Comparison of ENCODE assay signal across 9 mouse cellular contexts in genomic region chr7:73376101-73377001, GRCm38 (mm10). TPM values are rescaled to one million over a fixed set of nuclear protein-coding genes. Genes with fewer than 3 reads are reported as not detected.
DNase-seq lines count a peak whose midpoint lies in the region; ATAC-seq and TF ChIP-seq lines count a peak whose summit lies in the region.
"Had no signal": no experiment of that assay in that cellular context is flagged by ENCODE, and none has a peak within 500 bp of the region (broad histone marks: within the 10 kb centered on the region; RNA-seq: fewer than 3 reads in every experiment).

No protein-coding gene starts in this region.

- no peak for TF ChIP-seq POLR2A in cerebellum, adult 2 months (IDR thresholded peaks at IDR 0.05; ENCODE audit: borderline replicate concordance, insufficient read depth, low read length)

- H3K4me2 ChIP-seq in hindbrain, embryonic 14.5 days (replicated peaks), result peak overlapping the region; percentile 81
- peak overlapping the region; percentile 100 for H3K4me2 ChIP-seq in lung, embryonic 16.5 days (ENCODE audit: low read depth, low read length)

- under 1% methylated on average over 39 of the region's 39 CpGs for WGBS in cerebellum, adult 2 months
- WGBS in hindbrain, embryonic 14.5 days, result under 1% methylated on average over 39 of the region's 39 CpGs
- under 1% methylated on average over 39 of the region's 39 CpGs for WGBS in lung, embryonic 16.5 days

- peak overlapping the region; percentile 80 for H3K9ac ChIP-seq in hindbrain, embryonic 14.5 days
- peak overlapping the region; percentile 71 for H3K9ac ChIP-seq in lung, embryonic 16.5 days (ENCODE audit: low read length)

- H3K36me3 ChIP-seq in hindbrain, embryonic 14.5 days (replicated peaks; ENCODE audit: control insufficient read depth, insufficient read depth), result no peaks in the 10 kb centered on the region
- no peaks in the 10 kb centered on the region for H3K36me3 ChIP-seq in lung, embryonic 16.5 days (ENCODE audit: control insufficient read depth, insufficient read depth, low read length)

- no peaks in the 10 kb centered on the region for H3K9me3 ChIP-seq in hindbrain, embryonic 14.5 days (ENCODE audit: control insufficient read depth, low read length)
- H3K9me3 ChIP-seq in lung, embryonic 16.5 days (ENCODE audit: control insufficient read depth, low read length), result no peaks in the 10 kb centered on the region

- no peaks in the 10 kb centered on the region for H3K4me1 ChIP-seq in cerebellum, adult 2 months (ENCODE audit: control insufficient read depth, insufficient read depth, low read length)
- H3K4me1 ChIP-seq in hindbrain, embryonic 14.5 days (replicated peaks; ENCODE audit: control insufficient read depth, insufficient read depth, low read length), result peaks cover 42% of the 10 kb centered on the region
- H3K4me1 ChIP-seq in lung, embryonic 16.5 days (replicated peaks; ENCODE audit: control insufficient read depth, insufficient read depth, low read length), result peaks cover 19% of the 10 kb centered on the region

- H3K27ac ChIP-seq in cerebellum, adult 2 months (ENCODE audit: insufficient read depth, low read length), result peak overlapping the region; percentile 32; the same call in 1 of the 2 replicates
- peak overlapping the region; percentile 94 for H3K27ac ChIP-seq in hindbrain, embryonic 14.5 days
- H3K27ac ChIP-seq in lung, embryonic 16.5 days (ENCODE audit: low read length), result no peak overlapping the region

- ATAC-seq in frontal cortex, adult (ENCODE audit: low TSS enrichment), result peak; percentile 60
- peak; percentile 36; the same call in 1 of the 2 replicates for ATAC-seq in hindbrain, embryonic 14.5 days (ENCODE audit: low FRiP score)
- ATAC-seq in lung, embryonic 16.5 days (ENCODE audit: low read depth), result peak; percentile 36

- peak overlapping the region; percentile 67 for H3K4me3 ChIP-seq in cerebellum, adult 2 months (replicated peaks; ENCODE audit: insufficient read depth, low read depth, low read length)
- H3K4me3 ChIP-seq in hindbrain, embryonic 14.5 days (replicated peaks; ENCODE audit: low read length), result peak overlapping the region; percentile 73
- peak overlapping the region; percentile 64 for H3K4me3 ChIP-seq in lung, embryonic 16.5 days (ENCODE audit: low read length)

- DNase-seq in adrenal gland, adult (ENCODE audit: inconsistent age in 2 of 2, low spot score in 1 of 2), result peak; percentile 46 to 90
- no peak for DNase-seq in adrenal gland, postnatal 4 days (ENCODE audit: low spot score in 2 of 2)
- DNase-seq in cerebellum, adult 2 months, result peak; percentile 71 to 80
- peak; percentile 97 for DNase-seq in hindbrain, embryonic 14.5 days (ENCODE audit: low spot score)
- DNase-seq in layer of hippocampus, postnatal 14 days (ENCODE audit: low spot score in 2 of 2), result peak; percentile 68 to 93
- DNase-seq in right cerebral cortex, adult 2 months (ENCODE audit: low spot score in 2 of 2), result peak; percentile 87 to 89

- no peaks in the 10 kb centered on the region for H3K27me3 ChIP-seq in cerebellum, adult 2 months (ENCODE audit: control insufficient read depth, insufficient read depth, low read length)
- peaks cover 12% of the 10 kb centered on the region; the same call in 1 of the 2 replicates for H3K27me3 ChIP-seq in hindbrain, embryonic 14.5 days (ENCODE audit: control insufficient read depth, insufficient read depth, low read length)
- H3K27me3 ChIP-seq in lung, embryonic 16.5 days (ENCODE audit: control insufficient read depth, insufficient read depth, low read depth, low read length), result peaks cover 21% of the 10 kb centered on the region

- TF ChIP-seq CTCF in cerebellum, adult 2 months (IDR thresholded peaks at IDR 0.05; ENCODE audit: borderline replicate concordance, insufficient read depth, low read depth, low read length), result peak; percentile 43; the same call in 1 of the 2 replicates

RNA-seq across cellular contexts. Expression of gene Rgma, which starts 1.0 kb away (rescaled TPM):
- 10 to 100 TPM; 15.6 to 17.0 TPM for total RNA-seq in adrenal gland, postnatal 4 days (2021)
- polyA plus RNA-seq in cerebellum, adult 2 months (2012; rRNA removed), result 33.5 and 33.6 TPM in 2 replicates
- polyA plus RNA-seq in hindbrain, embryonic 14.5 days (2014; fragmentation: Nextera tagmentation; extraction: Ambion mirVana), result 46.3 and 46.7 TPM in 2 replicates
- total RNA-seq in layer of hippocampus, postnatal 14 days (2021), result 10 to 100 TPM; 60.2 to 66.3 TPM
- 10.1 and 10.5 TPM in 2 replicates for polyA plus RNA-seq in lung, embryonic 16.5 days (2015; fragmentation: Nextera tagmentation; extraction: Ambion mirVana)
- total RNA-seq: neutrophil, adult 5-6 weeks had no signal

Comparison
In these comparisons a context has a peak if more than half of its experiments do, and no peak if none do; other contexts are left out.
1. DNase-seq: peak in adrenal gland, adult (2 of 2), cerebellum, adult 2 months (2 of 2), hindbrain, embryonic 14.5 days (single experiment), layer of hippocampus, postnatal 14 days (2 of 2) and right cerebral cortex, adult 2 months (2 of 2); none in adrenal gland, postnatal 4 days (0 of 2).
2. Peak in every context shown above with its lines, with median percentiles within 50 percentile points of each other: H3K4me3 ChIP-seq and ATAC-seq.